Mouse (Mus musculus): ENCODE measurements around the gene Nudt1. TPM values are rescaled to one million over a fixed set of nuclear protein-coding genes. Genes with fewer than 3 reads are reported as not detected.

Gene Nudt1
- polyA plus RNA-seq (2012; rRNA removed) = 11.3 and 12.0 TPM in 2 replicates

DNA sequence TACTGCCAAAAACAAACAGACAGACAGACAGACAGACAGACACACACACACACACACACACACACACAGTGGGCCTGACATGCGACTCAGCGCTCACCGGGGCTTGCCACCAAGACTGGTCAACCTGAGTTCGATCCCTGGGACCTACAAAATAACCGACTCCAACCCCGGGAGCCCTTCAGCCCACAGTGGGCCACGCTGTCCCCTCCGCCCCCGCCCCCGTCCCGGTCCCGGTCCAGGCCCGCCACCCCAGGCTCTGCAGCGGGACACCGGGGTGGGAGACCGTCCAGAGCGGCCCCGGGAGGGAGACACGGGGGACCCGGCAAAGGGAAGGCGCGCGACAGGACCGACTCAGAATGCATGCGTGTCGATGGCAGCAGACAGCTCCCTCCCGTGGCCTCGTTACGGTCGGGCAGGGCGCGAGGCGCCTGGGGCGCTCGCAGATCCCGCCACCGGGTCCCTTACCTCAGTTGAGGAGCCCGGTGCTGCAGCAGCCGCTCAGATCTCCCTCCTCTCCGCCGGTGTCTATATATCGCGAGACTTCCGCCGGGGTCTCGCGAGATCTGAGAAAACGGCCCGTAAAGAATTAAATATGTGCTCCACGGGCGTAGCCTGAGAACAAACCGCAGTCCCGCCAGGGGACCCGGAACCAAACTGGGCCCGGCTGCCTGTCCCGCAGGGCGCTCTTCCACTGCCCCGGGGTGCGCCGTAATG lies at the start of gene Nudt1, which contains the start of gene Mad1l1:
Nudt1 (plus strand) TSS at position 615 of the 714 bp plus-strand sequence.
Mad1l1 (minus strand) TSS at position 511 of the 714 bp plus-strand sequence.
- DNase-seq (ENCODE audit: extremely low spot score in 1 of 2, low spot score in 1 of 2) = peak; percentile 88 to 93

- DNase-seq (ENCODE audit: extremely low spot score in 1 of 2, low spot score in 1 of 2) = no peak
These were observed 44.7 kb upstream of the Nudt1 start for GRCm38 (mm10) chr5:140276779-140277178.

DNA sequence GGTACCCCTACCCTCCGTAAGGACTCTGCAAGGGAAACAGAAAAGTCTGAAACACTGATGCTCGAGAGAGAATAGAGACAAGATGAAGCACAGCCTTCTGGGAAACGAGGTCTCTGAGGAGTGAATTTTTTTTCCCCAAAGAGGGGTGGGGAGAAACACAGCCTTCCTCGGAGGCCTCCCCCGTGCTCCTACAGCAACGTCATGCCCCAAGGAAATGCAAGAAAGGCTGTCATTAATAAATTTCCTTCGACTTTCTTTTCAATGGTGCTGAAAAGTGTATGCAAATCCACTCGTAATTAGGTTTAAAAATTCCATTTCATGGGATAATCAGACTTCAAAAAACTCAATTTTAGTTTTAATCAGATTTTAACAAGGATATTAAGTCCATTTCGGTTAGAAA lies 41.3 kb upstream of the Nudt1 start:
- DNase-seq (ENCODE audit: extremely low spot score in 1 of 2, low spot score in 1 of 2) = no peak

DNA sequence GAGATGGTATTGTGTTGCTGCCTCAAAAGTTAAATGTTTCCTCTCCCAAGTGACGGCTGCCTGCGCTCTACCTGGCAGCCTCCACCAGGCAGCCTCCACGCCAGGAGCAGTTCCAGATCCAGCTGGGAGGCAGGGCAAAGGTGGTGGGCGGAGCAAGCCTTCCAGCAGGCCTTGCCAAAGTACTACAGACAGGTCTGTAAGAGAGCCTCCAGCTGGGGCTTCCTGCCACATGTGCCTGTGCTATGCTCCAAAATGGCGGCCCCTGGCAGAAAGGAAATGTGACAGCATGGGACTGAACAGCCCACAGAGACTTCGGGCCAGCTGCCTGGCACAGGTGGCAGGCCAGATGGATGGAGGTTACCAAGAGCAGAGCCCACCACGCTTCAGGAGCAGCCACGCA lies 39.1 kb upstream of the Nudt1 start:
- DNase-seq (ENCODE audit: extremely low spot score in 1 of 2, low spot score in 1 of 2) = no peak

DNA sequence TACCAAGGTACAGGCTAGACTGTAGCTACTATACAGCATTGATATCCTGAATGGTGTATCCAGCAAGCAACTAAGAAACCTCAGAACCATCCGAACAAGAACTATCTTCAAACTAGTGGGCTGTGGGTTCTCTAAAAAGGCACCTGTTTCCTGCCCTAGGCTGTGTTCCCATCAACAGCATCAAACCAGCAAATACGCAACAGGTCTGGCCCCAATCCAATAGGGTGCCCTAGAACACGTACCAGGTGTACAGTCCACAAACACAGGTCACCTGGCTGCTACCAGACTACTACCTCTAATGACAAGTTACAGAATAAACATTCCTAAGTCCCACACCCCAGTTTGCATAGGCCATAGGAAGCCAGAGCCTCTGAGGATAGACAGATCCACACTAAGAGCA lies 38.6 kb upstream of the Nudt1 start:
- DNase-seq (ENCODE audit: extremely low spot score in 1 of 2, low spot score in 1 of 2) = no peak

DNA sequence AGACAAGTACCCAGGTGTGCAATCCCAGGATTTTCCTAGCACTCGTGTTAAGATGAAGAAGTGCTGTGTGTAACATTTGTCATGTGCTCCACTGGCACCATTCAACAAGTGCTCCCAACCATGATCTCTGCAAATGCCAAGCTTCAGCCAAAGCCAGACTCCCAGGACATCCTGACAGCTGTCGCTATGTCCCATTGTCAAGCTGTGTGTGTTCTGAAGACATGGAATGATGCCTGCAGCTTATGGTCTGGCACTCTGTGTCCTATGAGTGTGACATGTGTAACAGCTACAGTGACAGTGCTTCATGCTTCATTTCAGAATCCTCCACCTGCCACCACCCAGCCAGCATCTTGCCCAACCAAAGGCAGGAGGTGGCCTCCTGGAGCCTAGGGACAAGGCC lies 37.4 kb upstream of the Nudt1 start:
- DNase-seq (ENCODE audit: extremely low spot score in 1 of 2, low spot score in 1 of 2) = no peak

- DNase-seq (ENCODE audit: extremely low spot score in 1 of 2, low spot score in 1 of 2) = peak in 1 of 2 experiments; percentile 34
These were observed 36.7 kb upstream of the Nudt1 start for GRCm38 (mm10) chr5:140284761-140285160.

- DNase-seq (ENCODE audit: extremely low spot score in 1 of 2, low spot score in 1 of 2) = no peak
These were observed 33.2 kb upstream of the Nudt1 start for GRCm38 (mm10) chr5:140288287-140288686.

DNA sequence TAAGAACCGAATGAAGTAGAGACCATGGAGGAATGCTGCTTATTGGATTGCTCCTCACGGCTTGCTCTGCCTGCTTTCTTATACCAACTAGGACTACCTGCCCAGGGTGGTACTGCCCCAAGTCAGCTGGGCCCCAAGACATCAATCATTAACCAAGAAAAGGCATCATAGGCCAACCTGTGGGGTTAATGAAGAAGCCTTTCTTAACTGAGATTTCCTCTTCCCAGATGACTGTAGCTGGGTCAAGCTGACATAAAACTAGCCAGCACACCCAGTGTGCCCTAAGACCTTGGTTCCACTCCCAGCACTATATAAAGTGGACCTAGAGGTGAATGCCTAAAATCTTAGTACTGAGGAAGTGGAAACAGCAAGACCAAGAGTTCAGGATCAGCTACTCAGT lies 32.3 kb upstream of the Nudt1 start:
- DNase-seq (ENCODE audit: extremely low spot score in 1 of 2, low spot score in 1 of 2) = no peak

DNA sequence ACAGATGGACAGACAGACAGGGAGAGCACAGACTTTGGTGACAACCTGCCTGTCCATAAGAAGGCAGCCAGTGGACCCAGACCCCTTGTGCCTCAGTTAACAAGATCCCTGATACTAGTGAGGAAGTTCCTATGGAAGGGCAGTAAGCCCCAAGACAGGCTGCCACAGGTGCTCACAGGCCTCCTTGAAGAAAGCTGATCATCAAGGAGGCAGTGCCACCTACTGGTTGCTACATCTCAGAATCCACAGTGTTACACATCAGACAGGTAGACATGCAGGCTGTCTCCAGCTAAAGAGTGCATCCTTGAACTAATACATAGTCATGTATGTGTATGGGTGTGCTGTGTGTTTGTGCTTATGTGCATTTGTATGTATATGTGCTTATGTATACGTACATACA lies 29.3 kb upstream of the Nudt1 start:
- peak; percentile 56 to 88 for DNase-seq (ENCODE audit: extremely low spot score in 1 of 2, low spot score in 1 of 2)

- no peak for DNase-seq (ENCODE audit: extremely low spot score in 1 of 2, low spot score in 1 of 2)
These were observed 23.2 kb upstream of the Nudt1 start for GRCm38 (mm10) chr5:140298291-140298690.

DNA sequence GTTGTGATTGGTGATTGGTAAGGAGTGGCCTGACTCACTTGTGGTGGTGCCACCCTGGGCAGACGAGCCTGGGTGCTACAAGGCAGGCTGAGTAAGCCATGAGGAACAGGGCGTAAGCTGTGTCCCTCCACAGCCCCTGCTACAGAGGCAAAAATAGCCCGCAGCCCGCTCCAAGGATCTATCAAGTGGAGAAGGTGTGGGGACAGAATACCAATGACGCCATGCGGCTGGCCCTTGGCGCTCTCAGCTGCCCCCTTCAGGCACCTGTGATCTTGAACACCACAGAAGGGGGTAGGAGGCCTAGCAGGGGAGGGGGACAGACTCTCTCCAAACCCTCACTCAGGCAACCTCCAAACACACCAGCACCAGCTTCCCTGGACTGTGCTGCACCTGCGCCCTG lies 15.4 kb upstream of the Nudt1 start:
- DNase-seq (ENCODE audit: extremely low spot score in 1 of 2, low spot score in 1 of 2) = peak in 1 of 2 experiments; percentile 23

DNA sequence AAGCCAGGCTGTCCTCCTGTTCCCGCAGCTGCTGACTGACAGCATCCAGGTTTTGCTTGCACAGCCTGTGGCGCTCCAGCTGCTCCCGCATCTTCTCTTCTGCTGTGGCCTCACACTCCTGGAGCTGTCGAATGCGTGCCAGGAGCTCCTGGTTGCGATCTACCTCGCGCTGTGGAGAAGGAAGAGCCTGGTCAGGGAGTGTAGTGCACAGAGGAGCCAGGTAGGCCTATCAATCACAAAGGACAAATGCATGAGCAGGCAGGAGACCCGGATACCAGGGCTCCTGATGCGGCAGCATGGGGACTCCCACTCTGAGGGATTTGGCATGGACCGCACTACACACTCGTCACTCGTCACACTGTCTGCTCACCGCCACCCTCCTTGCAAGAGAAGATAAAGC lies 13.9 kb upstream of the Nudt1 start:
- no peak for DNase-seq (ENCODE audit: extremely low spot score in 1 of 2, low spot score in 1 of 2)

- DNase-seq (ENCODE audit: extremely low spot score in 1 of 2, low spot score in 1 of 2) = no peak
These were observed 4.7 kb upstream of the Nudt1 start for GRCm38 (mm10) chr5:140316716-140317115.

- no peak for DNase-seq (ENCODE audit: extremely low spot score in 1 of 2, low spot score in 1 of 2)
These were observed 510 bp downstream of the Nudt1 start for GRCm38 (mm10) chr5:140321756-140322575.

- no peak for DNase-seq (ENCODE audit: extremely low spot score in 1 of 2, low spot score in 1 of 2)
These were observed 2.6 kb downstream of the Nudt1 start for GRCm38 (mm10) chr5:140324058-140324457.

- peak; percentile 17 to 79 for DNase-seq (ENCODE audit: extremely low spot score in 1 of 2, low spot score in 1 of 2)
These were observed 10.4 kb downstream of the Nudt1 start, which contains the start of gene Mrm2 for GRCm38 (mm10) chr5:140331615-140332512. Gene Mrm2 (minus strand): TSS chr5:140331898.

GRCm38 (mm10) chr5:140332519-140332918 lies 11.1 kb downstream of the Nudt1 start:
- DNase-seq (ENCODE audit: extremely low spot score in 1 of 2, low spot score in 1 of 2) = no peak

GRCm38 (mm10) chr5:140333631-140334030 lies 12.2 kb downstream of the Nudt1 start:
- DNase-seq (ENCODE audit: extremely low spot score in 1 of 2, low spot score in 1 of 2) = peak in 1 of 2 experiments; percentile 8

GRCm38 (mm10) chr5:140336680-140337079 lies 15.2 kb downstream of the Nudt1 start:
- DNase-seq (ENCODE audit: extremely low spot score in 1 of 2, low spot score in 1 of 2) = peak in 1 of 2 experiments; percentile 53

GRCm38 (mm10) chr5:140338779-140339178 lies 17.3 kb downstream of the Nudt1 start:
- DNase-seq (ENCODE audit: extremely low spot score in 1 of 2, low spot score in 1 of 2) = no peak
